Mouse (Mus musculus) liver, adult 2 months (tissue): ENCODE data around the gene Gpr6. TPM values are rescaled to one million over a fixed set of nuclear protein-coding genes. Genes with fewer than 3 reads are reported as not detected.

Experiments
- DNase-seq: peaks from one replicate; pipeline ENCODE4 v3.0.0-alpha.2; 2011; ENCODE audit warnings: low read depth, low spot score; ENCODE audit errors: extremely low read depth
- H3K27ac ChIP-seq: fragments of 200-500 bp; replicated peaks from 2 replicates; pipeline ENCODE4 v1.5.1; 2012; ENCODE audit warnings: low read depth, mild to moderate bottlenecking, control low read depth, inconsistent platforms, low read length; ENCODE audit not compliant: insufficient read depth
- H3K27me3 ChIP-seq: fragments of 200-500 bp; 2 replicates; pipeline ENCODE4 v1.6.1; 2012; ENCODE audit warnings: mild to moderate bottlenecking, moderate library complexity, low read length, inconsistent platforms; ENCODE audit not compliant: control insufficient read depth, insufficient read depth
- H3K36me3 ChIP-seq: fragments of 200-500 bp; 2 replicates; pipeline ENCODE4 v1.6.1; 2012; ENCODE audit warnings: low read length, inconsistent platforms; ENCODE audit not compliant: control insufficient read depth, insufficient read depth
- H3K4me1 ChIP-seq: fragments of 200-500 bp; 2 replicates; pipeline ENCODE4 v1.6.1; 2011; ENCODE audit warnings: low read length; ENCODE audit not compliant: control insufficient read depth, insufficient read depth
- H3K4me3 ChIP-seq: fragments of 200-500 bp; 2 replicates; pipeline ENCODE4 v1.5.1; 2011; ENCODE audit warnings: low read depth, mild to moderate bottlenecking, control low read depth, low read length, moderate library complexity; ENCODE audit not compliant: insufficient read depth
- H3K79me2 ChIP-seq: fragments of 200-500 bp; 2 replicates; pipeline ENCODE4 v1.6.1; 2012; ENCODE audit warnings: inconsistent platforms, mild to moderate bottlenecking, low read length, moderate library complexity; ENCODE audit not compliant: control insufficient read depth, insufficient read depth
- H3K9ac ChIP-seq: fragments of 200-500 bp; 2 replicates; pipeline ENCODE4 v1.6.1; 2012; ENCODE audit warnings: low read depth, mild to moderate bottlenecking, control low read depth, inconsistent platforms, low read length
- CTCF ChIP-seq: fragments of 200-500 bp; IDR thresholded peaks from 2 replicates; pipeline ENCODE4 v1.5.1; 2011; ENCODE audit warnings: low read depth, low read length, control low read depth
- POLR2A ChIP-seq: fragments of 200-500 bp; IDR thresholded peaks from 2 replicates; pipeline ENCODE4 v1.6.1; 2011; ENCODE audit warnings: low read length, control low read depth; ENCODE audit not compliant: insufficient read depth; ENCODE audit errors: extremely low read depth
- WGBS: fragments of 180-500 bp; shearing (Covaris S2); methylation state at CpG from one replicate; pipeline ENCODE4 v1.1.7; 2018; 5-methylcytosine and 5-hydroxymethylcytosine counted together
- polyA plus RNA-seq: library from polyadenylated mRNA; depleted of rRNA; stranded (reverse); fragments of >200 nt; gene quantifications from 2 replicates; pipeline ENCODE4 v1.2.3, GENCODE M21; 2012
- total RNA-seq: library from RNA; depleted of rRNA; stranded (reverse); fragments of >200 nt; gene quantifications from 2 replicates; pipeline ENCODE4 v1.2.3, GENCODE M21; 2014

Gpr6 gene
- total and polyA plus RNA-seq, 2 experiments: not detected

DNA sequence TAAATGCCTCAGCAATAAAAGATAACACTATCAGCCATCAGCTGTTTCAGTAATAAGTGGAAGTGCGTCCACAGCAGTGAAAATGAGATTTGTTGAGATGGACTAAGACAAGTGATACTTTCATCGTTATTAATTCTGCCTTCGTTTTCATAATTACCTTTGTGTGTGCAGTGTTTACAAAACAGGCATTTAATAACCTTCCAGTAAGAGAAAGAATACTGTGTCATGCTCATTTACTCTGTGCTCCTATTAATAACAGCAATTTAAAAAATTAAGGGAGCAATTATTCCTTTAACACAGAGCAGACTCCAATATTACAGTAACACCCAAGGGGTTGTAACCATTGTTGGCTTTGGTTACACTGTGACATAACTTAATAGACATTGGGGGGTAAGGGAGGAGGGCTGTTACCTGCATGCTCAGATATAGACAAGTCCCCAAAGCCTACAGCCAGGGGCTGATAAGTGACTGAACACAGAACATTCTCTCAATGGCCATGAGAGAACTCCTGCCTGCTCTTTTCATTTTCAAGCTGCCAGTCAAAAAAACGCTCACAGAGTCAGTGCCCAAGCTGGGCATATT, 11.7 kb downstream of the Gpr6 start:
- Histone ChIP-seq H3K4me3 (no peak overlapping the region), H3K27me3 (peaks cover 3% of the 10 kb centered on the region; the same call in 1 of the 2 replicates), H3K4me1 (no peaks in the 10 kb centered on the region), H3K27ac (no peak overlapping the region), H3K36me3 (no peaks in the 10 kb centered on the region), H3K79me2 (no peaks in the 10 kb centered on the region), H3K9ac (no peak overlapping the region)
- no peak for DNase-seq
- TF ChIP-seq CTCF (no peak), POLR2A (no peak)
- 80% methylated on average over 4 of the region's 4 CpGs for WGBS

DNA sequence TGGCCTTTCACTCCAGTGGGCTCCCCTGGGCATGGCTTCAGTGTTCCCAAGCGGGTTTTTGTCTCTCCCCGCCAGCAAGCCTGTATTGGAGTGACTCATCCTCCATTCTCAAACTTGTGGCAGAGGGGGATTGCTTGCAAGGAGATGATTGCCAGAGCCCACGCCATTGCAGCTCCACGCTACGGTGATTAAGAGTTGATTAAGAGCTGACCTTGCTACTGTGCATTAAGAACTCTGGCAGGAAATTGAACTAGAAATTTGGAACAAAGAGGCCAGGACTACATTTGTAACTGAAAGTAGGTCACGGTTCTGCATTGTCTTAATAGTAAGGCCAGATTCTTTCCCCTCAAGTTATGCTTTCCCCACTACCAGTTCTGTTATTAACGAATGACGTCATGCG, 16.5 kb downstream of the Gpr6 start:
- Histone ChIP-seq H3K4me3 (no peak overlapping the region), H3K79me2 (no peaks in the 10 kb centered on the region), H3K36me3 (no peaks in the 10 kb centered on the region), H3K27ac (no peak overlapping the region), H3K27me3 (no peaks in the 10 kb centered on the region; the same call in 1 of the 2 replicates), H3K9ac (no peak overlapping the region), H3K4me1 (no peaks in the 10 kb centered on the region)
- no peak for TF ChIP-seq POLR2A
- TF ChIP-seq CTCF: no peak
- no peak for DNase-seq
- WGBS: 80% methylated on average over 9 of the region's 9 CpGs

DNA sequence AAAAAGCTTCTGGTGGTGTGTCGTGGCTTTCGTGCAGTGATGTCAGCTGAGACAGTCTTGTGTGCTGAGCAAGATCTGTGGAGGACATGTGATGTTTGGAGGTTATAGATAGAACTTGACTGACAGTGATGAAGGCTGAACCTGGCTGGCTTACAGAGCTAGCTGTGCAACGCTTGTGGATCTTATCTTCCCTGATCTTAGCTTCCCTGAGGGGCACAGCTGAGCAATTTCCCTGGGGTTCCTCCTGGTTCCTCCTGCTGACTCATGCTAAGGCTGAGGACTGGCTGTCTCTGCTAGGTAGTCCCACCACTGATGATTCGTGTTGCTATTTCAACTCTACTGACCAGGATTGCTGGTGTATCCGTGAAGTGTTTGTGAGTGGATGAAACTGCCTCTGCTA, 18.1 kb downstream of the Gpr6 start:
- 67% methylated on average over 5 of the region's 5 CpGs for WGBS

DNA sequence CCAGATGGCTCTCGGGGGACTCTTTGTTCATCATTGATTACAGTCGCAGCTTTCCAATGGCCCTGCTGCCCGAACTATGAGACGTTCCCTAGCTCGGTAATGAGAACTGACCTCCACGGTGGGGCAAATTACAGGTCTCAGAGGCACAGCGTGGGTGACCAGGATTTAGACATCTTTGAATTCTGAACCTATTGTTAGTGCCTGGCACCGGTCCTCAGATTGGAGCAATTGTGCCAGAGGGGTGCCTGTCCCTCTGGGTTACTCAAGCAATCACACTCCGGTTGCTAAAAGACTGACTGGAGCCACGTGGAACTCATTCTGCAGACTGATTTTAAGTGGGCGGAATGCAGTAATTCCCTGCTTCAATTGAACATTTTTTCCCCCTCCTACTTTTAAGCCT, 29.8 kb downstream of the Gpr6 start:
- TF ChIP-seq CTCF (no peak), POLR2A (no peak)
- H3K4me1 ChIP-seq: no peaks in the 10 kb centered on the region
- no peak overlapping the region for H3K4me3 ChIP-seq
- no peak overlapping the region for H3K9ac ChIP-seq
- no peak for DNase-seq
- H3K79me2 ChIP-seq: no peaks in the 10 kb centered on the region
- H3K27ac ChIP-seq: no peak overlapping the region
- WGBS: 82% methylated on average over 11 of the region's 11 CpGs
- no peaks in the 10 kb centered on the region for H3K27me3 ChIP-seq
- H3K36me3 ChIP-seq: no peaks in the 10 kb centered on the region

More for the DNA sequence above, 18.1 kb downstream of the Gpr6 start:
- Histone ChIP-seq H3K36me3 (no peaks in the 10 kb centered on the region), H3K27me3 (no peaks in the 10 kb centered on the region), H3K79me2 (no peaks in the 10 kb centered on the region), H3K9ac (no peak overlapping the region), H3K4me3 (no peak overlapping the region), H3K4me1 (no peaks in the 10 kb centered on the region), H3K27ac (no peak overlapping the region)
- no peak for DNase-seq
- TF ChIP-seq CTCF: no peak
- no peak for TF ChIP-seq POLR2A

DNA sequence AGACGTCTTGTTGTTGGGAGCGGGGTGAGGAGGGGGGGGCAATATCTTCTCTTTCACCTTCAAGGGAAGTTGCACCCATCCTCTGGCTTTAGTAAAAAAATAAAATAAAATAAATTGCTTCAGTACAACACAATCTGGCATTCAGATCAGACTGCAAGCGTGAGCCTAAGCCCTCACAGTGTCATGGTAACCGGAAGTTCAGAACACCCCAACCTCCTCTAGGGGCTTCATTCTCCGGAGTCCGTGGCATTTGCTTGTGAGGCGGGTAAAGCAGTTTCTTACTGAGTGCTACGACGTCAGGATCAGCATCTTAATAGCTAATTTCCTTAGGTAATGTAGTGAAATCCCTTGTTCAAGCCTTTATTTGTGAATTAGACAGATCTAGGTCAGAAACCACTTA, 30.6 kb downstream of the Gpr6 start:
- no peak for TF ChIP-seq CTCF
- no peak for TF ChIP-seq POLR2A
- H3K9ac ChIP-seq: no peak overlapping the region
- no peak overlapping the region for H3K27ac ChIP-seq
- no peaks in the 10 kb centered on the region for H3K27me3 ChIP-seq
- no peaks in the 10 kb centered on the region for H3K79me2 ChIP-seq
- DNase-seq: no peak
- no peak overlapping the region for H3K4me3 ChIP-seq
- no peaks in the 10 kb centered on the region for H3K36me3 ChIP-seq
- WGBS: 86% methylated on average over 9 of the region's 9 CpGs
- no peaks in the 10 kb centered on the region for H3K4me1 ChIP-seq

GRCm38 (mm10) chr10:41040530-41041085, 31.5 kb downstream of the Gpr6 start:
- TF ChIP-seq POLR2A (no peak), CTCF (no peak)
- no peak for DNase-seq

More at GRCm38 (mm10) chr10:41040530-41041085, 31.5 kb downstream of the Gpr6 start:
- H3K27ac ChIP-seq: no peak overlapping the region
- H3K4me3 ChIP-seq: no peak overlapping the region
- no peaks in the 10 kb centered on the region for H3K4me1 ChIP-seq
- H3K9ac ChIP-seq: no peak overlapping the region
- H3K79me2 ChIP-seq: no peaks in the 10 kb centered on the region
- no peaks in the 10 kb centered on the region for H3K36me3 ChIP-seq
- no peaks in the 10 kb centered on the region for H3K27me3 ChIP-seq
